In genomic region chr1:25831521-25831900, GRCm38 (mm10) we compare ENCODE assay signal across 14 mouse cellular contexts. TPM values are rescaled to one million over a fixed set of nuclear protein-coding genes. Genes with fewer than 3 reads are reported as not detected.
DNase-seq lines count a peak whose midpoint lies in the region; ATAC-seq lines count a peak whose summit lies in the region.
"Had no signal": no experiment of that assay in that cellular context is flagged by ENCODE, and none has a peak within 500 bp of the region (broad histone marks: within the 10 kb centered on the region; RNA-seq: fewer than 3 reads in every experiment).

No protein-coding gene starts in this region.

- peak; percentile 19 for DNase-seq in embryo, embryonic 11 days
- DNase-seq in embryo, embryonic 10 days (ENCODE audit: low spot score) = no peak
- no peak for DNase-seq in layer of hippocampus, adult 8-10 months (ENCODE audit: low spot score in 2 of 2)
- DNase-seq in left cerebral cortex, postnatal 10 days (ENCODE audit: extremely low spot score in 1 of 2, low spot score in 2 of 2) = no peak
- DNase-seq: adrenal gland, postnatal 36 days; lung, postnatal 4 days had no signal

- 4% methylated on average over 2 of the region's 2 CpGs for WGBS in forebrain, embryonic 13.5 days
- 8% methylated on average over 2 of the region's 2 CpGs for WGBS in hindbrain, embryonic 16.5 days
- WGBS in neural tube, embryonic 12.5 days = 6% methylated on average over 2 of the region's 2 CpGs
- 50% methylated on average over 2 of the region's 2 CpGs for WGBS in intestine, embryonic 15.5 days

- no peaks in the 10 kb centered on the region for H3K27me3 ChIP-seq in forebrain, embryonic 13.5 days
- no peaks in the 10 kb centered on the region for H3K27me3 ChIP-seq in hindbrain, embryonic 16.5 days (replicated peaks; ENCODE audit: control insufficient read depth, insufficient read depth, low read length)
- H3K27me3 ChIP-seq in neural tube, embryonic 12.5 days (replicated peaks) = no peaks in the 10 kb centered on the region
- peaks cover 17% of the 10 kb centered on the region for H3K27me3 ChIP-seq in intestine, embryonic 15.5 days (replicated peaks)

- H3K4me1 ChIP-seq in forebrain, embryonic 13.5 days = peaks cover 34% of the 10 kb centered on the region
- H3K4me1 ChIP-seq in hindbrain, embryonic 16.5 days (ENCODE audit: control insufficient read depth, insufficient read depth, low read depth, low read length) = peaks cover 1% of the 10 kb centered on the region
- 0 out of 2 replicates have a peak, but pooled peaks cover 6% of the 10 kb centered on the region for H3K4me1 ChIP-seq in neural tube, embryonic 12.5 days
- no peaks in the 10 kb centered on the region for H3K4me1 ChIP-seq in intestine, embryonic 15.5 days (replicated peaks)
- H3K4me1 ChIP-seq: embryonic facial prominence, embryonic 12.5 days; limb, embryonic 12.5 days had no signal

- peak overlapping the region; percentile 74; the same call in 1 of the 2 replicates for H3K9ac ChIP-seq in forebrain, embryonic 13.5 days
- H3K9ac ChIP-seq in hindbrain, embryonic 16.5 days (ENCODE audit: low read depth, low read length) = peak overlapping the region; percentile 90
- no peak overlapping the region for H3K9ac ChIP-seq in neural tube, embryonic 12.5 days
- H3K9ac ChIP-seq in intestine, embryonic 15.5 days = no peak overlapping the region
- H3K9ac ChIP-seq: embryonic facial prominence, embryonic 12.5 days; limb, embryonic 12.5 days had no signal

- no peak for ATAC-seq in forebrain, embryonic 13.5 days
- no peak for ATAC-seq in hindbrain, embryonic 16.5 days
- ATAC-seq in neural tube, embryonic 12.5 days (ENCODE audit: low FRiP score, low read depth) = no peak
- no peak for ATAC-seq in intestine, embryonic 15.5 days

- H3K36me3 ChIP-seq in forebrain, embryonic 13.5 days (ENCODE audit: poor library complexity, severe bottlenecking) = no peaks in the 10 kb centered on the region
- no peaks in the 10 kb centered on the region for H3K36me3 ChIP-seq in hindbrain, embryonic 16.5 days (ENCODE audit: control insufficient read depth, insufficient read depth, low read length)
- H3K36me3 ChIP-seq in neural tube, embryonic 12.5 days = no peaks in the 10 kb centered on the region
- H3K36me3 ChIP-seq in intestine, embryonic 15.5 days = no peaks in the 10 kb centered on the region
- H3K36me3 ChIP-seq: embryonic facial prominence, embryonic 12.5 days; limb, embryonic 12.5 days had no signal

- no peak overlapping the region for H3K27ac ChIP-seq in forebrain, embryonic 13.5 days
- H3K27ac ChIP-seq in hindbrain, embryonic 16.5 days (ENCODE audit: low read depth, low read length) = peak overlapping the region; percentile 95
- no peak overlapping the region for H3K27ac ChIP-seq in neural tube, embryonic 12.5 days
- no peak overlapping the region for H3K27ac ChIP-seq in intestine, embryonic 15.5 days
- H3K27ac ChIP-seq: embryonic facial prominence, embryonic 12.5 days; limb, embryonic 12.5 days had no signal

- intact Hi-C loops in left cerebral cortex, postnatal 10 days (cut with DNase I) = no loop called here

- H3K4me3 ChIP-seq in forebrain, embryonic 13.5 days = peak overlapping the region; percentile 63
- peak overlapping the region; percentile 67 for H3K4me3 ChIP-seq in hindbrain, embryonic 16.5 days (ENCODE audit: low read length)
- H3K4me3 ChIP-seq in neural tube, embryonic 12.5 days = peak overlapping the region; percentile 62
- H3K4me3 ChIP-seq in intestine, embryonic 15.5 days (replicated peaks) = no peak overlapping the region

- H3K4me2 ChIP-seq in forebrain, embryonic 13.5 days = peak overlapping the region; percentile 65
- H3K4me2 ChIP-seq in hindbrain, embryonic 16.5 days (ENCODE audit: low read length) = peak overlapping the region; percentile 84
- H3K4me2 ChIP-seq in neural tube, embryonic 12.5 days (replicated peaks) = peak overlapping the region; percentile 69
- H3K4me2 ChIP-seq in intestine, embryonic 15.5 days (replicated peaks) = no peak overlapping the region

- H3K9me3 ChIP-seq in forebrain, embryonic 13.5 days (replicated peaks) = no peaks in the 10 kb centered on the region
- no peaks in the 10 kb centered on the region for H3K9me3 ChIP-seq in hindbrain, embryonic 16.5 days (ENCODE audit: control insufficient read depth, low read length)
- H3K9me3 ChIP-seq in neural tube, embryonic 12.5 days = no peaks in the 10 kb centered on the region
- H3K9me3 ChIP-seq in intestine, embryonic 15.5 days = no peaks in the 10 kb centered on the region
- H3K9me3 ChIP-seq: embryonic facial prominence, embryonic 12.5 days; limb, embryonic 12.5 days had no signal

RNA-seq across cellular contexts. Expression of gene Adgrb3, which starts 2.0 kb away (rescaled TPM):
- polyA plus RNA-seq in forebrain, embryonic 13.5 days (2015; fragmentation: Nextera tagmentation; extraction: Ambion mirVana) = 25.6 and 29.2 TPM in 2 replicates
- 52.9 and 54.7 TPM in 2 replicates for polyA plus RNA-seq in hindbrain, embryonic 16.5 days (2015; fragmentation: Nextera tagmentation; extraction: Ambion mirVana)
- polyA plus RNA-seq in neural tube, embryonic 12.5 days (2016; fragmentation: Nextera tagmentation; extraction: Ambion mirVana) = 19.9 and 21.7 TPM in 2 replicates
- 2.8 and 3.0 TPM in 2 replicates for polyA plus RNA-seq in intestine, embryonic 15.5 days (2015; fragmentation: Nextera tagmentation; extraction: Ambion mirVana)
- total RNA-seq in layer of hippocampus, adult 8-10 months (2022) = 100 to 1,000 TPM; 101 to 114 (median 108) TPM
- 100 to 1,000 TPM; 150 to 156 TPM for total RNA-seq in left cerebral cortex, postnatal 10 days (2021)
- total RNA-seq: granulocyte monocyte progenitor cell, adult 5-6 weeks had no signal
- polyA plus RNA-seq: liver, embryonic 16.5 days had no signal

Comparison
In these comparisons a context has a peak if more than half of its experiments do, and no peak if none do; other contexts are left out.
1. H3K9ac ChIP-seq: peak in forebrain, embryonic 13.5 days (single experiment) and hindbrain, embryonic 16.5 days (single experiment); none in neural tube, embryonic 12.5 days (single experiment) and intestine, embryonic 15.5 days (single experiment).